ENCODE assay signal across 17 mouse cellular contexts in genomic region chr4:137784741-137785140, GRCm38 (mm10). TPM values are rescaled to one million over a fixed set of nuclear protein-coding genes. Genes with fewer than 3 reads are reported as not detected.
"Had no signal": no experiment of that assay in that cellular context is flagged by ENCODE, and none has a peak within 500 bp of the region (broad histone marks: within the 10 kb centered on the region; RNA-seq: fewer than 3 reads in every experiment).

No protein-coding gene starts in this region.

- H3K9me3 ChIP-seq: midbrain, embryonic 10.5 days; midbrain, embryonic 12.5 days; neural tube, embryonic 13.5 days; neural tube, embryonic 15.5 days; stomach, embryonic 15.5 days had no signal

- H3K27ac ChIP-seq: midbrain, embryonic 12.5 days; stomach, embryonic 15.5 days; stomach, postnatal 0 days had no signal

- ATAC-seq: midbrain, embryonic 16.5 days had no signal

- H3K4me3 ChIP-seq: midbrain, embryonic 10.5 days; midbrain, embryonic 12.5 days; myocyte; neural tube, embryonic 13.5 days; neural tube, embryonic 15.5 days; stomach, embryonic 15.5 days had no signal

- H3K27me3 ChIP-seq: midbrain, embryonic 12.5 days; neural tube, embryonic 13.5 days; neural tube, embryonic 15.5 days; stomach, embryonic 15.5 days had no signal

- DNase-seq: lung, embryonic 14.5 days; lung, postnatal 10 days; lung, postnatal 4 days; midbrain, embryonic 14.5 days; right cerebral cortex, postnatal 14 days; thymus, adult 2 months; thymus, postnatal 25 days; thymus, postnatal 4 days had no signal

- H3K36me3 ChIP-seq: midbrain, embryonic 10.5 days; midbrain, embryonic 12.5 days; neural tube, embryonic 13.5 days; neural tube, embryonic 15.5 days; stomach, embryonic 15.5 days had no signal

- H3K9ac ChIP-seq: lung, embryonic 14.5 days; midbrain, embryonic 12.5 days; neural tube, embryonic 15.5 days; stomach, embryonic 15.5 days had no signal

- H3K4me2 ChIP-seq: lung, embryonic 14.5 days; midbrain, embryonic 12.5 days; neural tube, embryonic 13.5 days; neural tube, embryonic 15.5 days; stomach, embryonic 15.5 days had no signal

RNA-seq across cellular contexts. Expression of gene Alpl, which starts 11.4 kb away (rescaled TPM):
- total RNA-seq: megakaryocyte-erythroid progenitor cell, adult 5-6 weeks had no signal
